In the genomic region with DNA sequence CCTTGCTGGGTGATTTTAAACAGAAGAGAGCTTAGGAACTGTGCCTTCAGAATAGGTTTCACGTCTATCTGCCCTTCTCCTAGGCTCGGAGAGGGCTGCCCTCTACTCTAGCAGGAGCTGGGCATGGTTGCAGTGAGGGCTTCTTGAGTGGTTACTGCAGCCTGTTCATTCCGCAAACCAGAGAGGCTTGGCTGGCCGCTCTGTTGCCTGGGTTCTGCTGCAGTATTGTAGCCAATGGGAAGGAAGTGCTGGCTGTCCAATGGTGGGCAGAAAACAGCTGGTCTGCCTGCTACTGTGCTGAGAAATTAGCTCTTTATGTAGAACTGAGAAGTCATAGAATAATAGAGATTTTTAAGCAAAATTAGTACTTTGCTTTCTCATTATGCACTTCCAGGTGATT, we compare ENCODE assay signal across 11 mouse cellular contexts.
DNase-seq lines count a peak whose midpoint lies in the region; ATAC-seq and TF ChIP-seq lines count a peak whose summit lies in the region.
"Had no signal": no experiment of that assay in that cellular context is flagged by ENCODE, and none has a peak within 500 bp of the region (broad histone marks: within the 10 kb centered on the region; RNA-seq: fewer than 3 reads in every experiment).

No protein-coding gene starts in this region.

- peak overlapping the region; percentile 44; the same call in 1 of the 2 replicates for H3K27ac ChIP-seq in liver, postnatal 0 days (ENCODE audit: low read depth)
- H3K27ac ChIP-seq in liver, embryonic 12.5 days = no peak overlapping the region
- H3K27ac ChIP-seq in forebrain, embryonic 10.5 days = 0 out of 2 replicates have a peak overlapping the region, but pooled peaks have one; percentile 48
- no peak overlapping the region for H3K27ac ChIP-seq in hindbrain, embryonic 15.5 days (replicated peaks)
- H3K27ac ChIP-seq in midbrain, postnatal 0 days (ENCODE audit: low read depth, low read length) = no peak overlapping the region
- H3K27ac ChIP-seq: kidney, postnatal 0 days; limb, embryonic 12.5 days had no signal

- no peaks in the 10 kb centered on the region for H3K27me3 ChIP-seq in liver, postnatal 0 days (ENCODE audit: insufficient read depth, low read length)
- H3K27me3 ChIP-seq in liver, embryonic 12.5 days (replicated peaks) = no peaks in the 10 kb centered on the region
- H3K27me3 ChIP-seq in forebrain, embryonic 10.5 days (ENCODE audit: poor library complexity, severe bottlenecking) = peaks cover 6% of the 10 kb centered on the region; the same call in 1 of the 2 replicates
- H3K27me3 ChIP-seq in hindbrain, embryonic 15.5 days = no peaks in the 10 kb centered on the region
- H3K27me3 ChIP-seq in midbrain, postnatal 0 days (ENCODE audit: insufficient read depth, low read length) = no peaks in the 10 kb centered on the region
- H3K27me3 ChIP-seq: limb, embryonic 12.5 days had no signal

- peak overlapping the region; percentile 50 for H3K4me2 ChIP-seq in liver, postnatal 0 days (ENCODE audit: low read depth, low read length)
- H3K4me2 ChIP-seq in liver, embryonic 12.5 days = no peak overlapping the region
- H3K4me2 ChIP-seq in hindbrain, embryonic 15.5 days = no peak overlapping the region
- H3K4me2 ChIP-seq in midbrain, postnatal 0 days (ENCODE audit: low read depth, low read length, poor library complexity, severe bottlenecking) = no peak overlapping the region
- H3K4me2 ChIP-seq: limb, embryonic 12.5 days had no signal

- TF ChIP-seq EP300 in liver, postnatal 0 days (IDR thresholded peaks at IDR 0.05; ENCODE audit: low read depth) = no peak

- TF ChIP-seq CTCF in liver, postnatal 0 days (IDR thresholded peaks at IDR 0.05; ENCODE audit: low read depth) = no peak
- TF ChIP-seq CTCF in midbrain, postnatal 0 days (IDR thresholded peaks at IDR 0.05) = no peak

- H3K36me3 ChIP-seq in liver, postnatal 0 days (replicated peaks; ENCODE audit: insufficient read depth, low read length) = no peaks in the 10 kb centered on the region
- no peaks in the 10 kb centered on the region for H3K36me3 ChIP-seq in liver, embryonic 12.5 days
- H3K36me3 ChIP-seq in forebrain, embryonic 10.5 days (replicated peaks) = no peaks in the 10 kb centered on the region
- H3K36me3 ChIP-seq in hindbrain, embryonic 15.5 days = no peaks in the 10 kb centered on the region
- H3K36me3 ChIP-seq in midbrain, postnatal 0 days (ENCODE audit: insufficient read depth, low read length) = no peaks in the 10 kb centered on the region
- H3K36me3 ChIP-seq: limb, embryonic 12.5 days had no signal

- no peaks in the 10 kb centered on the region for H3K4me1 ChIP-seq in liver, postnatal 0 days (ENCODE audit: insufficient read depth)
- H3K4me1 ChIP-seq in liver, embryonic 12.5 days = peaks cover 6% of the 10 kb centered on the region; the same call in 1 of the 2 replicates
- peaks cover 45% of the 10 kb centered on the region for H3K4me1 ChIP-seq in forebrain, embryonic 10.5 days
- no peaks in the 10 kb centered on the region for H3K4me1 ChIP-seq in hindbrain, embryonic 15.5 days (replicated peaks)
- H3K4me1 ChIP-seq in midbrain, postnatal 0 days (ENCODE audit: insufficient read depth, low read length) = no peaks in the 10 kb centered on the region
- H3K4me1 ChIP-seq: limb, embryonic 12.5 days had no signal

- 55% methylated on average over 4 of the region's 4 CpGs for WGBS in liver, postnatal 0 days (ENCODE audit: insufficient replicate concordance)
- WGBS in liver, embryonic 12.5 days (ENCODE audit: insufficient replicate concordance) = 61% methylated on average over 4 of the region's 4 CpGs
- 23% methylated on average over 4 of the region's 4 CpGs for WGBS in forebrain, embryonic 10.5 days
- 50% methylated on average over 4 of the region's 4 CpGs for WGBS in hindbrain, embryonic 15.5 days
- 18% methylated on average over 4 of the region's 4 CpGs for WGBS in midbrain, postnatal 0 days

- H3K4me3 ChIP-seq in liver, postnatal 0 days (ENCODE audit: low read depth, low read length) = no peak overlapping the region
- H3K4me3 ChIP-seq in liver, embryonic 12.5 days = no peak overlapping the region
- no peak overlapping the region for H3K4me3 ChIP-seq in forebrain, embryonic 10.5 days
- H3K4me3 ChIP-seq in hindbrain, embryonic 15.5 days = no peak overlapping the region
- no peak overlapping the region for H3K4me3 ChIP-seq in midbrain, postnatal 0 days (ENCODE audit: low read depth, low read length)
- H3K4me3 ChIP-seq: limb, embryonic 12.5 days had no signal

- ATAC-seq in liver, postnatal 0 days = no peak
- ATAC-seq in liver, embryonic 12.5 days = no peak
- ATAC-seq in hindbrain, embryonic 15.5 days (ENCODE audit: low FRiP score, low read depth) = 0 out of 2 replicates have a peak, but pooled peaks have one; percentile 42
- no peak for ATAC-seq in midbrain, postnatal 0 days (ENCODE audit: low FRiP score)
- ATAC-seq: CD4-positive, CD25-positive, alpha-beta regulatory T cell, adult 4 months had no signal

- peak; percentile 15 for DNase-seq in liver, postnatal 0 days
- no peak for DNase-seq in forebrain, embryonic 10.5 days (ENCODE audit: extremely low spot score, low spot score)
- peak; percentile 6 for DNase-seq in midbrain, postnatal 0 days (ENCODE audit: low spot score)
- no peak for DNase-seq in left cerebral cortex, adult 8-10 months (ENCODE audit: low spot score in 2 of 2)
- DNase-seq in c-Kit-positive CD71-positive TER-119-positive erythroid progenitor cells, embryonic 14.5 days (ENCODE audit: low spot score) = no peak
- DNase-seq: adrenal gland, adult 8-10 months had no signal

- 0 out of 2 replicates have a peak overlapping the region, but pooled peaks have one; percentile 34 for H3K9ac ChIP-seq in liver, postnatal 0 days (replicated peaks)
- H3K9ac ChIP-seq in liver, embryonic 12.5 days = no peak overlapping the region
- H3K9ac ChIP-seq in hindbrain, embryonic 15.5 days = no peak overlapping the region
- H3K9ac ChIP-seq in midbrain, postnatal 0 days (replicated peaks; ENCODE audit: low read length, poor library complexity, severe bottlenecking) = no peak overlapping the region
- H3K9ac ChIP-seq: limb, embryonic 12.5 days had no signal

- no peaks in the 10 kb centered on the region for H3K9me3 ChIP-seq in liver, postnatal 0 days (ENCODE audit: low read length)
- H3K9me3 ChIP-seq in liver, embryonic 12.5 days (replicated peaks) = no peaks in the 10 kb centered on the region
- no peaks in the 10 kb centered on the region for H3K9me3 ChIP-seq in forebrain, embryonic 10.5 days
- H3K9me3 ChIP-seq in hindbrain, embryonic 15.5 days = no peaks in the 10 kb centered on the region
- H3K9me3 ChIP-seq in midbrain, postnatal 0 days (ENCODE audit: low read length) = no peaks in the 10 kb centered on the region
- H3K9me3 ChIP-seq: limb, embryonic 12.5 days had no signal

Comparison
In these comparisons a context has a peak if more than half of its experiments do, and no peak if none do; other contexts are left out.
1. H3K27ac ChIP-seq: peak in liver, postnatal 0 days (single experiment) and forebrain, embryonic 10.5 days (single experiment); none in liver, embryonic 12.5 days (single experiment), hindbrain, embryonic 15.5 days (single experiment) and midbrain, postnatal 0 days (single experiment).
2. DNase-seq: peak in liver, postnatal 0 days (single experiment) and midbrain, postnatal 0 days (single experiment); none in forebrain, embryonic 10.5 days (single experiment), left cerebral cortex, adult 8-10 months (0 of 2) and c-Kit-positive CD71-positive TER-119-positive erythroid progenitor cells, embryonic 14.5 days (single experiment).